Mouse (Mus musculus) megakaryocyte, embryonic 14.5 days (primary cell): ENCODE results near the gene Axin1. TPM values are rescaled to one million over a fixed set of nuclear protein-coding genes. Genes with fewer than 3 reads are reported as not detected.

Experiments
- H3K27me3 ChIP-seq: replicated peaks from 2 replicates; pipeline ENCODE3; 2012; ENCODE audit warnings: inconsistent platforms
- H3K36me3 ChIP-seq: replicated peaks from 2 replicates; pipeline ENCODE3; 2012; ENCODE audit warnings: low read length, inconsistent platforms, mixed read lengths
- H3K4me1 ChIP-seq: 2 replicates; pipeline ENCODE4 v1.6.1; 2012; ENCODE audit warnings: inconsistent platforms
- H3K4me3 ChIP-seq: replicated peaks from 2 replicates; pipeline ENCODE3; 2012; ENCODE audit warnings: moderate library complexity, mild to moderate bottlenecking, inconsistent platforms
- H3K9me3 ChIP-seq: 2 replicates; pipeline ENCODE4 v1.6.1; 2012; ENCODE audit warnings: inconsistent platforms
- FLI1 ChIP-seq: IDR thresholded peaks from 2 replicates; pipeline ENCODE4 v1.6.1; 2012; ENCODE audit warnings: low read length, inconsistent platforms, mixed read lengths
- GATA1 ChIP-seq: IDR thresholded peaks from 3 replicates; pipeline ENCODE4 v1.6.1; 2012; ENCODE audit warnings: mixed read lengths, low read length, inconsistent platforms, borderline replicate concordance
- polyA plus RNA-seq: library from polyadenylated mRNA; stranded (reverse); fragments of >175 nt; gene quantifications from 2 replicates; pipeline ENCODE4 v1.2.3, GENCODE M21; 2012; ENCODE audit warnings: low replicate concordance; ENCODE audit not compliant: insufficient read depth

Axin1 gene
- polyA plus RNA-seq, 1 experiment = 19.6 TPM

DNA sequence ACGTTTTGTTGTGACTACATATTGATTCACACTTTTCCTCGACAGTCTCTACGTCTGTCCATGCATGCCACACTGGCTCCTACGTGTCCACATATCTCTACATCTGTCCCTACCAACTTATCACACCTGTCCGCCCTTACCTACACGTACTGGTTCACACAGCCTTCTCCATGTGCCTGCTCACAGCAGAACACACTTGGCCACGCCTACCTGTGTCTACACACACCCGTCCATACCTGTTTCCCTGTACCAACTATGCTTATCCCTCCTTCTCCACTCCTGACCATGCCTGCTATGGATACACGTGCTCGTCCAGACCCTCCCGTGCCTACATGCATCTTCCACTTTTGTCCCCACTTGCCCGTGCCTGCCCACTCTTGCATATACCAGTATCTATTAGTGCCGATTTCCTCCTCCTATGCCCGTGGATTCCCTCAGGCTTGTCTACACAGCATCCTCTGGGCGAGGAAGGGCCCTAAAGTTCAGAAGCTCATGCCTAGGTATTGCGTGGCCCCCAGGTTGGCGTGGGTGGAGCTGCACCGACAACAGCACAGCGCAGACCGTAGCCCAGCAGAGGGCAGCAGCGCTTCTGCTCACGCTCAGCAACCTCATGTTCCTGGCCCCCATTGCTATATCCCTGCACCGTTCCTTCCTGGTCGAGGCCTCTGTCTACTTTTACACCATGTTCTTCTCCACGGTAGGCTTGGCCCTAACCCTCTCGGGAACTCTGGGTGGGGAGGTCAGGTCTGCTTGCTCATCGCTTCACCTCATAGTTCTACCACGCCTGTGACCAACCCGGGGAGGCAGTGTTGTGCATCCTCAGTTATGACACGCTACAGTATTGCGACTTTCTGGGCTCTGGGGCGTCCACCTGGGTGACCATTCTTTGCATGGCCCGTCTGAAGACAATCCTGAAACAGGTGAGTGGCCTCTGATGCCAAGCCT, 18.4 kb upstream of the Axin1 start:
- H3K4me1 ChIP-seq = peaks cover 54% of the 10 kb centered on the region
- TF ChIP-seq FLI1 = no peak
- TF ChIP-seq GATA1 = no peak
- H3K27me3 ChIP-seq = peaks cover 46% of the 10 kb centered on the region
- H3K36me3 ChIP-seq = no peaks in the 10 kb centered on the region
- H3K4me3 ChIP-seq = peak overlapping the region; percentile 84
- no peaks in the 10 kb centered on the region for H3K9me3 ChIP-seq

DNA sequence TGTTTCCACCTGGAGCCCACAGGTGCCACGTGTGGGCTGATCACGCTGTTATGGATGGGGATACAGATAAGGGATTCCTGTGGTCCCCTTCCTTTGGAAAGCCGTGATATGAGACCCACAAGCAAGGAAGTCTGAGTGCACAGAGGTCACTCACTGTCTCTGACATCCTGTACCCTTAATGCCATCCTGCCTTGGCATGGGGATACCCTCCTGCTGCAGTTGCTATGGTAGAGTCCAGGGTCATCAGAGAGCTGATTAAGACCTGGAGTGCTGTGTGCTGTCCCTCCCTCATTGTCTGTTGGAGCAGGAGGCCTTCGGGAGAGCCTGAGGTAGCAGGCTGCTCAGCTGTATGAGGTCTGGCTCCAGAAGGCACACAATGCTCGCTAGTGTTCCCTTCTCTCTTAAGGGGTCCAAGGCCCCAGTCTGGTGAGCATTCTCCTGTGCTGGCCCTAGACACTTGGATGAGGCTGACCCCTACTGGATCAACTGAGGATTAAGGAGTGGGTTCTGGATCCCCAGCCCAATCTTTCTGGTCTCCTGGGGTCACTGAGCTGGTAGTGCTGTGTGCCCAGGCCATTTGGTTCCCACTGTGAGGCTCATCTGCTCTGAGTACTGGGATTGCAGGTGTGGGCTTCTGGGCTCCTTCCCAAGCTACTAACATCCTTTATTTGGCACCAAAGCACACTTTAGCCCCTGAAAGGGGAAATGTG, 15.9 kb upstream of the Axin1 start:
- H3K4me3 ChIP-seq = peak overlapping the region; percentile 94
- peaks cover 22% of the 10 kb centered on the region for H3K27me3 ChIP-seq
- no peak for TF ChIP-seq FLI1
- no peaks in the 10 kb centered on the region for H3K9me3 ChIP-seq
- H3K36me3 ChIP-seq = peaks cover 24% of the 10 kb centered on the region
- H3K4me1 ChIP-seq = peaks cover 65% of the 10 kb centered on the region

- peaks cover 63% of the 10 kb centered on the region for H3K4me1 ChIP-seq
- no peaks in the 10 kb centered on the region for H3K9me3 ChIP-seq
- peak within 1 kb of the TSS; percentile 94 for H3K4me3 ChIP-seq
- H3K36me3 ChIP-seq = peaks cover 31% of the 10 kb centered on the region
- H3K27me3 ChIP-seq = peaks cover 15% of the 10 kb centered on the region
- TF ChIP-seq GATA1 (no peak), FLI1 (no peak)
Measured at GRCm38 (mm10) chr17:26123267-26123684, 15.2 kb upstream of the Axin1 start, which contains the start of gene Mrpl28. Gene Mrpl28 (plus strand): TSS chr17:26123500.

- Histone ChIP-seq H3K9me3 (no peaks in the 10 kb centered on the region), H3K4me1 (peaks cover 53% of the 10 kb centered on the region), H3K4me3 (peak overlapping the region; percentile 94), H3K36me3 (peaks cover 44% of the 10 kb centered on the region), H3K27me3 (peaks cover 4% of the 10 kb centered on the region)
- TF ChIP-seq FLI1 (no peak), GATA1 (no peak)
Measured at GRCm38 (mm10) chr17:26124560-26124959, 13.9 kb upstream of the Axin1 start.

- Histone ChIP-seq H3K9me3 (no peaks in the 10 kb centered on the region), H3K4me1 (peaks cover 46% of the 10 kb centered on the region), H3K27me3 (no peaks in the 10 kb centered on the region), H3K4me3 (no peak overlapping the region), H3K36me3 (peaks cover 50% of the 10 kb centered on the region)
- TF ChIP-seq FLI1 (no peak), GATA1 (no peak)
Measured at GRCm38 (mm10) chr17:26125226-26125625, 13.3 kb upstream of the Axin1 start.

- TF ChIP-seq GATA1 (no peak), FLI1 (no peak)
- no peak overlapping the region for H3K4me3 ChIP-seq
- no peaks in the 10 kb centered on the region for H3K9me3 ChIP-seq
- H3K4me1 ChIP-seq = peaks cover 3% of the 10 kb centered on the region; the same call in 1 of the 2 replicates
- H3K27me3 ChIP-seq = no peaks in the 10 kb centered on the region
- H3K36me3 ChIP-seq = peaks cover 73% of the 10 kb centered on the region
Measured at GRCm38 (mm10) chr17:26131062-26131732, 7.3 kb upstream of the Axin1 start.

- H3K36me3 ChIP-seq = peaks cover 63% of the 10 kb centered on the region
Measured at GRCm38 (mm10) chr17:26131856-26132853, 6.3 kb upstream of the Axin1 start.

GRCm38 (mm10) chr17:26137106-26137750, 1.3 kb upstream of the Axin1 start:
- no peaks in the 10 kb centered on the region for H3K27me3 ChIP-seq
- H3K9me3 ChIP-seq = no peaks in the 10 kb centered on the region
- H3K4me1 ChIP-seq = peaks cover 43% of the 10 kb centered on the region
- TF ChIP-seq GATA1 (no peak), FLI1 (no peak)
- H3K36me3 ChIP-seq = peaks cover 16% of the 10 kb centered on the region
- no peak overlapping the region for H3K4me3 ChIP-seq

More at GRCm38 (mm10) chr17:26131856-26132853, 6.3 kb upstream of the Axin1 start:
- TF ChIP-seq FLI1 (no peak), GATA1 (no peak)
- no peaks in the 10 kb centered on the region for H3K27me3 ChIP-seq
- H3K4me1 ChIP-seq = peaks cover 4% of the 10 kb centered on the region
- no peaks in the 10 kb centered on the region for H3K9me3 ChIP-seq
- peak overlapping the region; percentile 36 for H3K4me3 ChIP-seq
